Mouse (Mus musculus) B cell, adult 62 days (primary cell): Measurements from ENCODE around the gene Enpp1. TPM values are rescaled to one million over a fixed set of nuclear protein-coding genes. Genes with fewer than 3 reads are reported as not detected.

ENCODE experiments used
- total RNA-seq: library from RNA; stranded (reverse); gene quantifications from 4 replicates; pipeline ENCODE4 v1.2.4, GENCODE M21; 2023

Gene Enpp1
- 24.9 to 29.8 TPM (median 28.6 TPM) in 4 replicates for total RNA-seq

GRCm38 (mm10) chr10:24711480-24712366 is at the start of gene Enpp1:
Gene Enpp1 (minus strand): TSS chr10:24712159.

GRCm38 (mm10) chr10:24595250-24596002 is 116.5 kb downstream of the Enpp1 start, which contains the start of gene Ccn2:
Gene Ccn2 (plus strand): TSS chr10:24595442.

Other genes starting within 250 kb of the Enpp1 start
- not detected in 4 replicates for gene Ccn2, start 116.7 kb downstream of the Enpp1 start, total RNA-seq
- not detected in 4 replicates for gene Enpp3, start 130.7 kb upstream of the Enpp1 start, total RNA-seq
- 39.0 to 43.8 TPM (median 42.2 TPM) in 4 replicates for gene Med23, start 157.8 kb upstream of the Enpp1 start, total RNA-seq
- gene Arg1, start 215.3 kb upstream of the Enpp1 start, total RNA-seq: not detected in 4 replicates